Mouse (Mus musculus) hindbrain, embryonic 11.5 days (tissue): Measurements from ENCODE around the gene Nos1ap. TPM values are rescaled to one million over a fixed set of nuclear protein-coding genes. Genes with fewer than 3 reads are reported as not detected.

Experiments used
- ATAC-seq: fragments of 200-750 bp; cut with Nextera tagmentation; 2 replicates; pipeline ENCODE4 v1.8.0; 2017; ENCODE audit warnings: mild to moderate bottlenecking, moderate TSS enrichment, moderate library complexity; ENCODE audit not compliant: low FRiP score
- DNase-seq: peaks from one replicate; pipeline ENCODE4 v3.0.0-alpha.2; 2015; ENCODE audit warnings: low spot score
- H3K27ac ChIP-seq: fragments of 300-500 bp; sonication (generic); 2 replicates; pipeline ENCODE4 v1.5.1; 2014; ENCODE audit warnings: mild to moderate bottlenecking, low read depth, low read length
- H3K27me3 ChIP-seq: fragments of 300-500 bp; sonication (generic); 2 replicates; pipeline ENCODE4 v1.6.1; 2014; ENCODE audit warnings: mild to moderate bottlenecking, low read length, moderate library complexity, mixed read lengths; ENCODE audit not compliant: control insufficient read depth, insufficient read depth
- H3K36me3 ChIP-seq: fragments of 300-500 bp; sonication (generic); 2 replicates; pipeline ENCODE4 v1.6.1; 2014; ENCODE audit warnings: mild to moderate bottlenecking, low read length, moderate library complexity, mixed read lengths; ENCODE audit not compliant: control insufficient read depth, insufficient read depth
- H3K4me1 ChIP-seq: fragments of 300-500 bp; sonication (generic); replicated peaks from 2 replicates; pipeline ENCODE4 v1.6.1; 2014; ENCODE audit warnings: low read length, mixed read lengths; ENCODE audit not compliant: control insufficient read depth, insufficient read depth
- H3K4me2 ChIP-seq: fragments of 300-500 bp; sonication (generic); replicated peaks from 2 replicates; pipeline ENCODE4 v1.6.1; 2014; ENCODE audit warnings: mild to moderate bottlenecking, low read depth, low read length
- H3K4me3 ChIP-seq: fragments of 300-500 bp; sonication (generic); 2 replicates; pipeline ENCODE4 v1.5.1; 2014; ENCODE audit warnings: low read depth, low read length
- H3K9ac ChIP-seq: fragments of 300-500 bp; sonication (generic); 2 replicates; pipeline ENCODE4 v1.6.1; 2014; ENCODE audit warnings: low read depth, low read length
- H3K9me3 ChIP-seq: fragments of 300-500 bp; sonication (generic); 2 replicates; pipeline ENCODE4 v1.6.1; 2016; ENCODE audit warnings: low read length; ENCODE audit not compliant: control insufficient read depth
- WGBS: fragments of 180-500 bp; shearing (Covaris S2); extraction: QIAGEN DNeasy Blood & Tissue Kit; methylation state at CpG from one replicate; pipeline ENCODE4 v1.1.7; 2014; 5-methylcytosine and 5-hydroxymethylcytosine counted together
- polyA plus RNA-seq: library from polyadenylated mRNA; unstranded; fragments of >200 nt; fragmentation: Nextera tagmentation; extraction: Ambion mirVana; gene quantifications from 2 replicates; pipeline ENCODE4 v1.2.1, GENCODE M21; 2014

Nos1ap gene
- polyA plus RNA-seq, 1 experiment from 2014 or later = 9.7 TPM

DNA sequence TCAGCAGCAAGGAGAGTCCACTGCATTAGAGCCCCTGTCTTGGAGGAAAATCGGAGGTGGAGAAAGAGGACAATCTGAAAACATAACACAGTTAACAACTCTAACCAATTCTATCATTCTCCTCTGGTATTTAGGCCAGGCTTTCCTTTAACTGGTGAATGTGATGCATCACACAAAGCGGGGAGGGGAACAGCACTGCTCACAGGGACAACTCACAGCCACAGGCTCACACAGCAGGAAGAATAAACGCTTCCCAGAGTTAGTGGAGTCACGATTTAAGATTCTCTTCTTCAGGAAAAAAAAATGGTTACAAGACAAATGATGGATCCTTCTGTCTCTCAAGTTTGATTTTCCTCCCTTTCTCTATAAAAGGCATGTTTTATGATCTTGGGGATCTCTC, 187.0 kb downstream of the Nos1ap start:
- no peak for DNase-seq
- 66% methylated on average over 4 of the region's 4 CpGs for WGBS
- ATAC-seq = no peak

DNA sequence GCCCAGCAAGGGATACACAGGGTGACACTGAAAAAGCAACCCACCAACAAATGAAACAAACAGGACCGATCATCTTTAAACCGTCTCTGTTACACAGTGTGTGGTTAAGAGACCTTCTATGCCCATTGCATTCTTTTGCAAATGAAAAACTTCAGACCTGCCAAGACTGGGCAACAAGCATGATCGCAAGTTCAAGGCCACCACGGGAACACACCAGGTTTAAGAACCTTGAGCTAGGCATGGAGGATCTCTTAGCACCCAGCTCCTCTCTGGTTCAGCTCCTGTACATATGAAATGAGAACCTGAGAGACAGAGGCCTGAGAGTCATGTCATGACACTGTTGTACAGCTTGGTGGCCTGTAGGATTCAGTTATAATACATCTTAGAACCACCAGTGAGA, 190.8 kb downstream of the Nos1ap start:
- H3K27me3 ChIP-seq = no peaks in the 10 kb centered on the region
- H3K36me3 ChIP-seq = no peaks in the 10 kb centered on the region
- H3K9ac ChIP-seq = no peak overlapping the region
- H3K4me2 ChIP-seq = no peak overlapping the region
- ATAC-seq (no peak), DNase-seq (no peak)
- H3K4me3 ChIP-seq = no peak overlapping the region
- WGBS = 95% methylated on average over 4 of the region's 4 CpGs
- no peaks in the 10 kb centered on the region for H3K4me1 ChIP-seq
- no peak overlapping the region for H3K27ac ChIP-seq
- no peaks in the 10 kb centered on the region for H3K9me3 ChIP-seq

More for the DNA sequence above, 187.0 kb downstream of the Nos1ap start:
- H3K27me3 ChIP-seq = no peaks in the 10 kb centered on the region
- no peak overlapping the region for H3K4me2 ChIP-seq
- no peak overlapping the region for H3K27ac ChIP-seq
- no peak overlapping the region for H3K9ac ChIP-seq
- H3K4me3 ChIP-seq = no peak overlapping the region
- 0 out of 2 replicates have a peak, but pooled peaks cover 2% of the 10 kb centered on the region for H3K4me1 ChIP-seq
- no peaks in the 10 kb centered on the region for H3K36me3 ChIP-seq
- no peaks in the 10 kb centered on the region for H3K9me3 ChIP-seq

GRCm38 (mm10) chr1:170395101-170395500, 194.6 kb downstream of the Nos1ap start:
- no peaks in the 10 kb centered on the region for H3K9me3 ChIP-seq
- no peak for ATAC-seq
- WGBS = 89% methylated on average over 2 of the region's 2 CpGs
- H3K27ac ChIP-seq = no peak overlapping the region
- no peaks in the 10 kb centered on the region for H3K36me3 ChIP-seq
- no peak overlapping the region for H3K4me2 ChIP-seq
- DNase-seq = no peak
- no peak overlapping the region for H3K4me3 ChIP-seq
- no peak overlapping the region for H3K9ac ChIP-seq
- no peaks in the 10 kb centered on the region for H3K27me3 ChIP-seq
- no peaks in the 10 kb centered on the region for H3K4me1 ChIP-seq

GRCm38 (mm10) chr1:170394641-170395040, 195.0 kb downstream of the Nos1ap start:
- no peak for ATAC-seq
- no peak overlapping the region for H3K27ac ChIP-seq
- WGBS = 71% methylated on average over 1 of the region's 1 CpGs
- H3K36me3 ChIP-seq = no peaks in the 10 kb centered on the region
- H3K4me3 ChIP-seq = no peak overlapping the region
- H3K9me3 ChIP-seq = no peaks in the 10 kb centered on the region
- H3K27me3 ChIP-seq = no peaks in the 10 kb centered on the region
- no peak for DNase-seq
- no peak overlapping the region for H3K4me2 ChIP-seq
- H3K4me1 ChIP-seq = no peaks in the 10 kb centered on the region
- no peak overlapping the region for H3K9ac ChIP-seq

DNA sequence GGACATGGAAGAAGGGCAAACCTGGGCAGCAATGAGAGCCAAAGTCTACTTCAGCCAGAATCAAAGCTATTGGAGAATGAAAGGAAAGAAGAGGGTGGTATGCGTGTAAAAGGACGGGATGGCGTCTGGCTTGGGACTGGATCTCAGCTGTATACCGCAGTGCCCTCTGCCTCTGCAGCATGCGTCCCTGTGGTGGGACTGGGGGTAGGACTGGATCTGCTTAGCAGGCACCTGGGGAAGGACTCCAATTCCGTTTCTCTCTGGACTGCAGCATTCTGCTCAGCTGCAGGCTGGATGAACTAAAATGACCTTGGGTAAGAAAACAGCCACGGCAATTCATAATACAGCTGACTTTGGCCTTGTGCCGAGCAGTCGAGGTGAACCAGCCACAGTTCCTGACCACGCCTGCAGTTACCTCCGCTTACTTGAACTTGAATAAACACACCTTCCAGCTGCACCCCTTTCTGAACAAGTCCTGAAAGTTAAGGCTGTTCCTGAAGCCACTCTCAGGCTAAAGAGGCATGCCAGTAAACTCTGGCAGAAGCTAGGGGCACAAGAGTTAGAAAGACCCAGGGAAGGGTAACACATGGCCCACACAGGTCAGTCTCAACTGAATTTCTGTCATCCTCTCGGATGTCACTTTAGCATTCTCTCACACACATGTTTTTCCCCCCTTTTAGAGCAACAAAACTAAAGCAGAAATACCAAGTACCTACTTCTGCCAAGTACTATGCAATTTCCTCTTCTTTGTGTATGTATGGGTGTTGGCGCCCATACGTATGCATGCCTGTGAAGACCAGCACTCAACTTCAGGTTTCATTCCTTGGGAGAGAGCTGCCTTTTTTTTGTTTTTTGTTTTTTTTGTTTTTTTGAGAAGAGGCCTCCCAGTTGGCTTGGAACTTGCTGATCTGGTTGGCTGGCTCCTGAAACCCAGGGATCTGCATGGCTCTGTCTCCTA, 196.6 kb downstream of the Nos1ap start:
- Histone ChIP-seq H3K27ac (no peak overlapping the region), H3K36me3 (no peaks in the 10 kb centered on the region)
- DNase-seq = no peak

DNA sequence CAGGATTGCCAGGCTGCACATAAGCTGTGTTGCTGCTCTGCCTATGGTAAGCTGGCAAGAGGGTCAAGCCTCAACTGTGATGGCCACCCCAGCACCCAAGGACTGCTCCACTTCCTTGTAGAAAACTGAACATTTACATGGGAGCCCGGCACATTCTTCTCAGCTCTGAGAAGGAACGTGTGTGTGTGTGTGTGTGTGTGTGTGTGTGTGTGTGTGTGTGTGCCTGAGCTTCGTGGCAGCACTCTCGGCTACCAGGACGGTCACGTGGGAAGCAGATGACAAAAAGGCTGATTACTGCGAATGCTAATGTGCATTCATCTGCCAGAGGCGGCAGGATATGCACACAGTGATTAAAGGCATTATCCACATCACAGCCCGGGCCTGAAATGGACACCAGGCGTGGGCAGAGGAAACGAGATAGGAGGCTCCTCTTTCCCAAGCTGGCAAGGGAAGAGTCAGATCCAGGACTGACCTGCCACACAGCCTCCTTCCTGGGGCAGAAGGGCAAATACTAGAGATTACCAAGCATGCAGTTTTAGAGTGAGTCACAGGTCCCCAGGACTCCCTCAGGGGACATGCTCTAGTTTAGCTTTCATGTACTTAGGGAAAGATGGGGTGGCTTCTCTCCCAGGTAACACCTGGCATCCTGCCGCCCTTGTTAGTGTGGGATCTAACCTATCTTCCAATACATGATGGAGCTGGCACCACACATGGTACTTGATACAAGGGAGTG, 202.3 kb downstream of the Nos1ap start:
- no peak overlapping the region for H3K27ac ChIP-seq

More for the DNA sequence above, 196.6 kb downstream of the Nos1ap start:
- Histone ChIP-seq H3K4me3 (no peak overlapping the region), H3K4me1 (no peaks in the 10 kb centered on the region), H3K9ac (no peak overlapping the region), H3K9me3 (no peaks in the 10 kb centered on the region), H3K4me2 (no peak overlapping the region), H3K27me3 (no peaks in the 10 kb centered on the region)
- no peak for ATAC-seq
- WGBS = 89% methylated on average over 14 of the region's 14 CpGs

DNA sequence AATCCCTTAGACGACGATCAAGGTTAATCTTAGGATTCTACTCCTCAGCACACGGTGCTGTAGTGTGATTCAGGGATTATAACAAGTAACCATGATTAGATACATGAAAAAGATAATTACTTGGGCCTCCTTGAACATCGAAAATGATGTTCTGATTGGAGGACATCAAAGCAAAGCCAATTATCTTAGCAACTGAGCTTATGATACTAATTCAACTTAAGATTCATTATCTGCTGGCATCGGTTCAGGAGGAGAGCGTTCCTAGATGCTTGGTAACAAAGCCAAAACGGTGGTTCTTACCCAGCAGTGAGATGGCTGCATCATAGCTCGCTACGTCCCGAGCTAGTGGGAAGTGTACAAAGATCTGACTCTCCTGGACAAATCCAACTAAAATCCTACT, 204.2 kb downstream of the Nos1ap start:
- Histone ChIP-seq H3K4me3 (no peak overlapping the region), H3K4me2 (no peak overlapping the region), H3K9me3 (no peaks in the 10 kb centered on the region), H3K27ac (no peak overlapping the region), H3K9ac (no peak overlapping the region), H3K4me1 (no peaks in the 10 kb centered on the region), H3K27me3 (no peaks in the 10 kb centered on the region), H3K36me3 (no peaks in the 10 kb centered on the region)
- ATAC-seq (no peak), DNase-seq (no peak)
- 87% methylated on average over 10 of the region's 10 CpGs for WGBS

More for the DNA sequence above, 202.3 kb downstream of the Nos1ap start:
- Histone ChIP-seq H3K9ac (no peak overlapping the region), H3K36me3 (no peaks in the 10 kb centered on the region), H3K4me3 (no peak overlapping the region), H3K9me3 (no peaks in the 10 kb centered on the region), H3K4me2 (no peak overlapping the region), H3K4me1 (no peaks in the 10 kb centered on the region), H3K27me3 (no peaks in the 10 kb centered on the region)
- DNase-seq (peak; percentile 50), ATAC-seq (peak; percentile 71)
- WGBS = 53% methylated on average over 12 of the region's 12 CpGs

DNA sequence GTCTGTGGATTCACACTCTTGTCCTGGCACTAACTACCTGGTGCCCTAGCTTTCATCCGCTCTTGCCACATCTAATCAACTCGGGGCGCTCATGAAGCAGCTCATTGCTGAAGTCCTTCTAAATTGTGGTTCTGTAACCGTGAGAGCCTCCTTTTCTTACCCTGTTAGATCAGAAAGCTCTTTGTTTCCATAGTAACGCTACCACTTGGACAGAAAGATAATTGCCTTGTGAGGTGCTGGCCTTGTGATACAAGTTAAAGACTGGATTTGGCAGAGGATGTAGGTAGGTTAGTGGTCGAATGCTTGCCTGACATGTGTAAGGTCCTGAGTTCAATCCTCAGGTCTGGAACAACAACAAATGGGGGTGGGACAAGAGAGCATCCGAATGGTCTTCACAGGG, 206.1 kb downstream of the Nos1ap start:
- DNase-seq (no peak), ATAC-seq (no peak)
- no peak overlapping the region for H3K4me3 ChIP-seq
- H3K4me2 ChIP-seq = no peak overlapping the region
- no peak overlapping the region for H3K27ac ChIP-seq
- no peaks in the 10 kb centered on the region for H3K4me1 ChIP-seq
- H3K36me3 ChIP-seq = no peaks in the 10 kb centered on the region
- 90% methylated on average over 7 of the region's 7 CpGs for WGBS
- H3K9me3 ChIP-seq = no peaks in the 10 kb centered on the region
- H3K27me3 ChIP-seq = no peaks in the 10 kb centered on the region
- H3K9ac ChIP-seq = no peak overlapping the region
